ENCODE assay signal across 8 mouse cellular contexts in the genomic region with DNA sequence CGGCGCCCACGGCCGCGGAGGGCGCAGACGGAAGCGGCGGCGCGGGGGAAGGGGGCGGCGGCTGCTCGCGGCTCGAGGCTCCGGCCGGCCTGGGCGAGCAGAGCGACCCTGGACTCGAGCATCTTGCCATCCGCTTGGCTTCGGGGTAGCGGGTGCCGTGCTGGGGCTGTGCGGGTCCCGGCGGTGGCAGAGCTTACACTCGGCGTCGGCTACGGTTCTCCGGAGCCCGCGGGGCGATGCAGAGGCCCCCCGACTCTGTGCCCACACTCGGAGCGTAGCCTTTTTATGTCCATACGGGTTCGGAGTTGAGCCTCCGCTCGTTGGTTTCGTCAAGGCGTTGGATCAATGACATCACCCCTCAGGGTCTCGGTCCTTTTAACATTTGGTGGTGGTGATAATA. TPM values are rescaled to one million over a fixed set of nuclear protein-coding genes. Genes with fewer than 3 reads are reported as not detected.
DNase-seq lines count a peak whose midpoint lies in the region; ATAC-seq and TF ChIP-seq lines count a peak whose summit lies in the region.

No protein-coding gene starts in this region.

- peak overlapping the region; percentile 94 for H3K9ac ChIP-seq in limb, embryonic 12.5 days (replicated peaks)
- H3K9ac ChIP-seq in stomach, embryonic 15.5 days = peak overlapping the region; percentile 91

- no peaks in the 10 kb centered on the region for H3K9me3 ChIP-seq in limb, embryonic 12.5 days
- no peaks in the 10 kb centered on the region for H3K9me3 ChIP-seq in stomach, embryonic 15.5 days

- peak overlapping the region; percentile 96 for H3K4me3 ChIP-seq in thymus, adult 2 months (ENCODE audit: control insufficient read depth, insufficient read depth, low read length)
- peak overlapping the region; percentile 95 for H3K4me3 ChIP-seq in limb, embryonic 12.5 days (replicated peaks)
- peak overlapping the region; percentile 80 for H3K4me3 ChIP-seq in stomach, embryonic 15.5 days (replicated peaks)

- H3K4me1 ChIP-seq in thymus, adult 2 months (replicated peaks; ENCODE audit: control insufficient read depth, insufficient read depth, low read length) = peaks cover 16% of the 10 kb centered on the region
- peaks cover 49% of the 10 kb centered on the region for H3K4me1 ChIP-seq in limb, embryonic 12.5 days (replicated peaks)
- peaks cover 41% of the 10 kb centered on the region for H3K4me1 ChIP-seq in stomach, embryonic 15.5 days

- peak overlapping the region; percentile 85 for H3K4me2 ChIP-seq in limb, embryonic 12.5 days
- peak overlapping the region; percentile 88 for H3K4me2 ChIP-seq in stomach, embryonic 15.5 days

- under 1% methylated on average over 37 of the region's 46 CpGs for WGBS in thymus, adult 2 months
- under 1% methylated on average over 45 of the region's 46 CpGs for WGBS in limb, embryonic 12.5 days
- under 1% methylated on average over 45 of the region's 46 CpGs for WGBS in stomach, embryonic 15.5 days

- no peak for DNase-seq in frontal cortex, adult 2 months (ENCODE audit: extremely low spot score in 1 of 2, low spot score in 1 of 2)
- DNase-seq in thymus, adult 2 months = no peak
- DNase-seq in thymus, postnatal 14 days = no peak
- no peak for DNase-seq in left cerebral cortex, adult 8-10 months (ENCODE audit: low spot score in 2 of 2)
- no peak for DNase-seq in left cerebral cortex, adult 18-20 months (ENCODE audit: low spot score in 2 of 2)

- TF ChIP-seq POLR2A in thymus, adult 2 months (IDR thresholded peaks at IDR 0.05; ENCODE audit: control insufficient read depth, extremely low read depth, insufficient read depth, low read length, poor library complexity) = no peak

- no peaks in the 10 kb centered on the region for H3K27me3 ChIP-seq in thymus, adult 2 months (ENCODE audit: control insufficient read depth, insufficient read depth, low read length)
- H3K27me3 ChIP-seq in limb, embryonic 12.5 days = no peaks in the 10 kb centered on the region
- no peaks in the 10 kb centered on the region for H3K27me3 ChIP-seq in stomach, embryonic 15.5 days (replicated peaks)

- no peak for TF ChIP-seq CTCF in thymus, adult 2 months (IDR thresholded peaks at IDR 0.05; ENCODE audit: borderline replicate concordance, control insufficient read depth, extremely low read depth, insufficient read depth, low read length, poor library complexity)

- H3K36me3 ChIP-seq in thymus, adult 2 months (ENCODE audit: control insufficient read depth, insufficient read depth, low read length) = peaks cover 29% of the 10 kb centered on the region
- H3K36me3 ChIP-seq in limb, embryonic 12.5 days = peaks cover 44% of the 10 kb centered on the region
- H3K36me3 ChIP-seq in stomach, embryonic 15.5 days = peaks cover 26% of the 10 kb centered on the region

- H3K27ac ChIP-seq in thymus, adult 2 months (ENCODE audit: control insufficient read depth, insufficient read depth, low read length) = no peak overlapping the region
- peak overlapping the region; percentile 76 for H3K27ac ChIP-seq in limb, embryonic 12.5 days
- H3K27ac ChIP-seq in stomach, embryonic 15.5 days = peak overlapping the region; percentile 84

- peak; percentile 18; the same call in 1 of the 2 replicates for ATAC-seq in frontal cortex, adult (ENCODE audit: low TSS enrichment)
- ATAC-seq in limb, embryonic 12.5 days (ENCODE audit: insufficient number of reproducible peaks, insufficient read depth, low FRiP score, low TSS enrichment, low read depth) = peak; percentile 19; the same call in 1 of the 2 replicates
- ATAC-seq in stomach, embryonic 15.5 days (ENCODE audit: insufficient read depth, low FRiP score, low read depth) = 0 out of 2 replicates have a peak, but pooled peaks have one; percentile 14

RNA-seq across cellular contexts. Expression of gene Gcn1l1, which starts 0.3 kb away (rescaled TPM):
- 37.6 and 38.2 TPM in 2 replicates for polyA plus RNA-seq in frontal cortex, adult 2 months (2012; rRNA removed)
- polyA plus RNA-seq in thymus, adult 2 months (2012; rRNA removed) = 87.8 and 109 TPM in 2 replicates
- polyA plus RNA-seq in limb, embryonic 12.5 days (2016; fragmentation: Nextera tagmentation; extraction: Ambion mirVana) = 55.4 and 57.4 TPM in 2 replicates
- 34.9 and 36.4 TPM in 2 replicates for polyA plus RNA-seq in stomach, embryonic 15.5 days (2015; fragmentation: Nextera tagmentation; extraction: Ambion mirVana)
- 10 to 100 TPM; 60.7 to 71.6 (median 61.4) TPM for total RNA-seq in left cerebral cortex, adult 8-10 months (2022)
- total RNA-seq in left cerebral cortex, adult 18-20 months (2021) = 10 to 100 TPM; 62.0 to 66.4 TPM

RNA-seq across cellular contexts. Expression of gene Rplp0, which starts 6.1 kb away (rescaled TPM):
- 543 and 568 TPM in 2 replicates for polyA plus RNA-seq in frontal cortex, adult 2 months (2012; rRNA removed)
- polyA plus RNA-seq in thymus, adult 2 months (2012; rRNA removed) = 3,356 and 3,688 TPM in 2 replicates
- 1,237 and 1,243 TPM in 2 replicates for polyA plus RNA-seq in limb, embryonic 12.5 days (2016; fragmentation: Nextera tagmentation; extraction: Ambion mirVana)
- 1,425 and 1,562 TPM in 2 replicates for polyA plus RNA-seq in stomach, embryonic 15.5 days (2015; fragmentation: Nextera tagmentation; extraction: Ambion mirVana)
- 100 to 1,000 TPM; 188 to 223 (median 203) TPM for total RNA-seq in left cerebral cortex, adult 8-10 months (2022)
- 100 to 1,000 TPM; 185 to 199 TPM for total RNA-seq in left cerebral cortex, adult 18-20 months (2021)

RNA-seq across cellular contexts. Expression of gene Pxn, which starts 58.9 kb away (rescaled TPM):
- polyA plus RNA-seq in frontal cortex, adult 2 months (2012; rRNA removed) = 35.3 and 36.9 TPM in 2 replicates
- polyA plus RNA-seq in thymus, adult 2 months (2012; rRNA removed) = 161 and 172 TPM in 2 replicates
- 40.3 and 47.1 TPM in 2 replicates for polyA plus RNA-seq in limb, embryonic 12.5 days (2016; fragmentation: Nextera tagmentation; extraction: Ambion mirVana)
- 37.0 and 43.0 TPM in 2 replicates for polyA plus RNA-seq in stomach, embryonic 15.5 days (2015; fragmentation: Nextera tagmentation; extraction: Ambion mirVana)
- 10 to 100 TPM; 18.3 to 27.8 (median 22.9) TPM for total RNA-seq in left cerebral cortex, adult 8-10 months (2022)
- 10 to 100 TPM; 22.2 to 25.7 TPM for total RNA-seq in left cerebral cortex, adult 18-20 months (2021)
